Mouse (Mus musculus) neutrophil, adult 59 days (primary cell): ENCODE results near the gene Mvk. TPM values are rescaled to one million over a fixed set of nuclear protein-coding genes. Genes with fewer than 3 reads are reported as not detected.

Experiments
- total RNA-seq, 2 experiments: library from RNA; stranded (reverse); gene quantifications; 1 replicate in 1 of 2; 2 replicates in 1 of 2; pipeline ENCODE4 v1.2.4; 2023

Gene Mvk
- total RNA-seq, result 1 to 10 TPM; 6.2 to 8.6 TPM

DNA sequence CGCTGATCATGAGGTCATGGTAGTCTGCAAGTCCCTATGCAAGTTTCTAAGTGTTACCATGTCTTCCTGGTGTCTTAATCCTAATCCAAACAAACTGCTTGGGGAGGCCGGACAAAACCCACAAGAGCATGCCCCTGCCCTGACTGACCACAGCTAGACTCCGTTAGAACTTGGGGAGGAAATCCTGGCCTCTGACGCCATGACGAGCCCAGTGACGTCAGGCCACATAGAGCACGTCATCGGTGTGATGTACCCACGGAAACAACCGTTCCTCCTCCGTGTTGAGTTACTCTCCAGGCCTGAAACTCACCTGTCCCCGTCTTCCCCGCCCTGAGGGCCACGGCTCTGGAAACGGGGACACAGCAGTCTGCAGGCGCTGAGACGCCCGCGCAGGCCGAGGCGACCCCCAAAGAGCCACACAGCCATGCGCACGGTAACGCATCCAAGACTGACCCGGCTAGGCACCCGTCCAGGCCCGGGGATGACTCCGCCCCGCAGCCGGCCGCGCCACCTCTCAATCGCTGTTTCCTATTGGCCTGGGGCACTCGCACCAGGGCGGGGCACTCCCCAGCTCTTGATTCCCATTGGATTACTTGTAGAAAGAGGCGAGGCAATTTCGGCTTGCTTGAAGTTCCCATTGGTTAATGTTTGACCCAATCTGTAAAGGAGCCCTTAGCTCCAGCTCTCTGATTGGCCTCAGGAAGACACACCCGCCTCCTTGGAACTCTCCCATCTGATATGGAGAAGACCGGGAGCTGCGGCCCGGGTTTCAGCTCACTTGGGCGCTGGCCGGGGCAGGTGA lies at the start of gene Mvk, which contains the start of gene Mmab:
TSS of gene Mvk (plus strand) at position 704 of the 802 bp plus-strand sequence.
TSS of gene Mmab (minus strand) at position 495 of the 802 bp plus-strand sequence.

Other genes starting within 250 kb of the Mvk start
- not detected for gene Foxn4, start 170.5 kb upstream of the Mvk start, total RNA-seq
- 1 to 10 TPM; 2.6 to 4.7 TPM for gene Myo1h, start 155.1 kb upstream of the Mvk start, total RNA-seq
- 100 to 1,000 TPM; 101 to 103 TPM for gene Kctd10, start 63.8 kb upstream of the Mvk start, total RNA-seq
- 10 to 100 TPM; 42.4 to 54.2 TPM for gene Ube3b, start 63.7 kb upstream of the Mvk start, total RNA-seq
- 1 to 10 TPM; 2.3 to 4.4 TPM for gene Mmab, start 209 bp upstream of the Mvk start, total RNA-seq
- gene Fam222a, start 123.7 kb downstream of the Mvk start, total RNA-seq, result under 1 TPM; 0.62 to 0.86 TPM
- gene Trpv4, start 214.2 kb downstream of the Mvk start, total RNA-seq, result 1 to 10 TPM; 3.0 to 3.1 TPM
- gene Gltp, start 246.7 kb downstream of the Mvk start, total RNA-seq, result 100 to 1,000 TPM in 1 of 2 experiments, 10 to 100 TPM in 1; 96.7 to 108 TPM